Mouse (Mus musculus): ENCODE data around the gene Atmin. TPM values are rescaled to one million over a fixed set of nuclear protein-coding genes. Genes with fewer than 3 reads are reported as not detected.

Gene Atmin
- total and polyA plus RNA-seq, 3 experiments: 17.3 to 34.5 TPM; not detected in 1

GRCm38 (mm10) chr8:116928588-116928987 lies 14.6 kb upstream of the Atmin start:
- H3K36me3 ChIP-seq (ENCODE audit: control insufficient read depth in 1 of 2, insufficient read depth in 2 of 2, low read length in 2 of 2): peaks cover 0 to 13% of the 10 kb centered on the region in 2 experiments; a peak in 3 of 4 replicates
- no peaks in the 10 kb centered on the region for H3K79me2 ChIP-seq (ENCODE audit: control insufficient read depth, insufficient read depth, low read length, poor library complexity)
- H3K9ac ChIP-seq (ENCODE audit: control insufficient read depth, low read depth, low read length, poor library complexity, severe bottlenecking): no peak overlapping the region
- no peaks in the 10 kb centered on the region for H3K9me3 ChIP-seq (replicated peaks; ENCODE audit: insufficient read depth, low read length)
- no peak overlapping the region for H3K4me3 ChIP-seq (ENCODE audit: control insufficient read depth in 1 of 2, insufficient read depth in 1 of 2, low read depth in 2 of 2, low read length in 2 of 2)
- TF ChIP-seq CTCF (IDR thresholded peaks at IDR 0.05 in 2 of 3, conservative IDR thresholded peaks at IDR 0.05 in 1 of 3; ENCODE audit: control insufficient read depth in 1 of 3, insufficient read depth in 1 of 3, low read depth in 2 of 3, low read length in 3 of 3, poor library complexity in 1 of 3, severe bottlenecking in 1 of 3) (peak; percentile 21 to 55 (median 40); a peak in 5 of 6 replicates), CHD1 (IDR thresholded peaks at IDR 0.05; ENCODE audit: low read depth, low read length) (no peak)
- H3K27ac ChIP-seq (ENCODE audit: control insufficient read depth, low read depth, low read length): no peak overlapping the region
- DNase-seq (ENCODE audit: low read depth, low spot score): peak; percentile 38
- no peaks in the 10 kb centered on the region for H3K27me3 ChIP-seq (ENCODE audit: control insufficient read depth in 1 of 2, insufficient read depth in 2 of 2, low read length in 2 of 2)
- no peaks in the 10 kb centered on the region for H3K4me1 ChIP-seq (ENCODE audit: control insufficient read depth in 1 of 2, insufficient read depth in 2 of 2, low read length in 2 of 2)

DNA sequence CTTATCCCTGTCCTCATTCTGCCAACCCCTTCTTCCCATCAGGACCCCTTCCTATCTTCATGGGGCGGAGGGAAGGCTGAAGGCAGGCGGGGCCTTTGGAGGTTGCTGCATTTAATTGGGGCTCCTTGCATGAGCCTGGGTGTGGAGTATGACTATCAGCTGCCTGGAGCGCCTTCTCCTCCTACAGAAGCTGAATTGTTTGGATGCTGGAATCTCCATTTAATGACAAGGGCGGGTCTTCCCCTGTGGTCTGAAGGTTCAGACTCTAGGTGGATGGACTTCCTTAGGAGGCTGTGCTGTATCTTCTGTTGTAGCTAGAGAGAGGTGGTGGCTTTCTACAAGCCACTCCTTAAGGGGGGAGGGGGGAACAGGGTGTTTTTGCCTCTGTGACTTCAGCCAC lies 8.2 kb upstream of the Atmin start:
- Histone ChIP-seq H3K27me3 (ENCODE audit: control insufficient read depth in 1 of 2, insufficient read depth in 2 of 2, low read length in 2 of 2) (no peaks in the 10 kb centered on the region), H3K4me3 (ENCODE audit: control insufficient read depth in 1 of 2, insufficient read depth in 1 of 2, low read depth in 2 of 2, low read length in 2 of 2) (no peak overlapping the region), H3K4me1 (ENCODE audit: control insufficient read depth in 1 of 2, insufficient read depth in 2 of 2, low read length in 2 of 2) (no peaks in the 10 kb centered on the region), H3K9ac (ENCODE audit: control insufficient read depth, low read depth, low read length, poor library complexity, severe bottlenecking) (no peak overlapping the region), H3K27ac (ENCODE audit: control insufficient read depth, low read depth, low read length) (no peak overlapping the region), H3K79me2 (ENCODE audit: control insufficient read depth, insufficient read depth, low read length, poor library complexity) (no peaks in the 10 kb centered on the region), H3K36me3 (ENCODE audit: control insufficient read depth in 1 of 2, insufficient read depth in 2 of 2, low read length in 2 of 2) (peaks cover 0 to 20% of the 10 kb centered on the region in 2 experiments; a peak in 2 of 4 replicates), H3K9me3 (replicated peaks; ENCODE audit: insufficient read depth, low read length) (no peaks in the 10 kb centered on the region)
- TF ChIP-seq POLR2AphosphoS5 (IDR thresholded peaks at IDR 0.05; ENCODE audit: borderline replicate concordance, low read depth, low read length) (no peak), RCOR1 (IDR thresholded peaks at IDR 0.05; ENCODE audit: low read depth, low read length) (no peak)
- DNase-seq (ENCODE audit: low read depth, low spot score): no peak

DNA sequence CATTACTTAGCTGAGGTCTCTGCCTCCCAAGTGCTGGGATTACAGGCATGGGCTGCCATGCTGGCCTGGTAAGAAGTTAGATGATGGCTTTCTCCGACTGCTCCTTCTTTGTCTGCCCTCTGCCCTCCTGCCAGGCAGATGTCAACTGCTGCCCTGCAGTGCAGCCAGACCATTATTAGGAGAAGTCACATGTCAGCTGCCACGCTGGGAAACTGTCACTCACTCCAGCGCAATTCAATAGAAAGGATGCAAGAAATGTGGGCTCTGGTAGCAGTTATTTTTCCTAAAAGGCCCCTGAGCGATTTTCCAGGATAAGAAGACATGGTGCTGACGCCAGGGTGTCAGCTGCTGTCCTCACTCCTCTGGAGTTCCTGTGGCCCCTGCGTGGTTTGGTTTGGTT lies 7.7 kb upstream of the Atmin start:
- Histone ChIP-seq H3K79me2 (ENCODE audit: control insufficient read depth, insufficient read depth, low read length, poor library complexity) (no peaks in the 10 kb centered on the region), H3K27ac (ENCODE audit: control insufficient read depth, low read depth, low read length) (no peak overlapping the region), H3K27me3 (ENCODE audit: control insufficient read depth in 1 of 2, insufficient read depth in 2 of 2, low read length in 2 of 2) (no peaks in the 10 kb centered on the region), H3K36me3 (ENCODE audit: control insufficient read depth in 1 of 2, insufficient read depth in 2 of 2, low read length in 2 of 2) (peaks cover 0 to 20% of the 10 kb centered on the region in 2 experiments; a peak in 2 of 4 replicates), H3K4me3 (ENCODE audit: control insufficient read depth in 1 of 2, insufficient read depth in 1 of 2, low read depth in 2 of 2, low read length in 2 of 2) (no peak overlapping the region), H3K9me3 (replicated peaks; ENCODE audit: insufficient read depth, low read length) (no peaks in the 10 kb centered on the region), H3K4me1 (ENCODE audit: control insufficient read depth in 1 of 2, insufficient read depth in 2 of 2, low read length in 2 of 2) (no peaks in the 10 kb centered on the region), H3K9ac (ENCODE audit: control insufficient read depth, low read depth, low read length, poor library complexity, severe bottlenecking) (no peak overlapping the region)
- no peak for TF ChIP-seq ZNF384 (IDR thresholded peaks at IDR 0.05; ENCODE audit: low read depth, low read length)
- no peak for TF ChIP-seq UBTF (IDR thresholded peaks at IDR 0.05; ENCODE audit: borderline replicate concordance, insufficient read depth, low read depth, low read length)
- TF ChIP-seq BHLHE40 (IDR thresholded peaks at IDR 0.05; ENCODE audit: borderline replicate concordance, low read depth, low read length): no peak
- no peak for TF ChIP-seq POLR2AphosphoS5 (IDR thresholded peaks at IDR 0.05; ENCODE audit: borderline replicate concordance, low read depth, low read length)
- no peak for TF ChIP-seq EP300 (IDR thresholded peaks at IDR 0.05; ENCODE audit: low read depth in 1 of 2, low read length in 2 of 2)
- TF ChIP-seq GATA1 (IDR thresholded peaks at IDR 0.05; ENCODE audit: low read depth, low read length): no peak
- TF ChIP-seq TAL1 (IDR thresholded peaks at IDR 0.05; ENCODE audit: low read length): no peak
- TF ChIP-seq MAZ (IDR thresholded peaks at IDR 0.05; ENCODE audit: low read depth, low read length): no peak
- TF ChIP-seq MYC (IDR thresholded peaks at IDR 0.05; ENCODE audit: low read depth, low read length): no peak
- TF ChIP-seq SMC3 (IDR thresholded peaks at IDR 0.05; ENCODE audit: low read depth, low read length): no peak
- no peak for TF ChIP-seq MAFK (IDR thresholded peaks at IDR 0.05; ENCODE audit: borderline replicate concordance, low read depth, low read length)
- TF ChIP-seq CTCF (IDR thresholded peaks at IDR 0.05 in 2 of 3, conservative IDR thresholded peaks at IDR 0.05 in 1 of 3; ENCODE audit: control insufficient read depth in 1 of 3, insufficient read depth in 1 of 3, low read depth in 2 of 3, low read length in 3 of 3, poor library complexity in 1 of 3, severe bottlenecking in 1 of 3): no peak
- TF ChIP-seq ZKSCAN1 (IDR thresholded peaks at IDR 0.05; ENCODE audit: low read depth, low read length): no peak
- TF ChIP-seq NELFE (IDR thresholded peaks at IDR 0.05; ENCODE audit: low read depth, low read length): no peak
- DNase-seq (ENCODE audit: low read depth, low spot score): no peak

Data from MEL (cell line).